In genomic region chr19:4720112-4720511, GRCm38 (mm10) we compare ENCODE assay signal across 18 mouse cellular contexts. TPM values are rescaled to one million over a fixed set of nuclear protein-coding genes. Genes with fewer than 3 reads are reported as not detected.
DNase-seq lines count a peak whose midpoint lies in the region; ATAC-seq and TF ChIP-seq lines count a peak whose summit lies in the region.
"Had no signal": no experiment of that assay in that cellular context is flagged by ENCODE, and none has a peak within 500 bp of the region (broad histone marks: within the 10 kb centered on the region; RNA-seq: fewer than 3 reads in every experiment).

No protein-coding gene starts in this region.

- H3K4me2 ChIP-seq in liver, postnatal 0 days (ENCODE audit: low read depth, low read length), result peak overlapping the region; percentile 58
- no peak overlapping the region for H3K4me2 ChIP-seq in liver, embryonic 11.5 days
- peak overlapping the region; percentile 51 for H3K4me2 ChIP-seq in intestine, embryonic 16.5 days (ENCODE audit: low read depth, low read length)
- H3K4me2 ChIP-seq: hindbrain, embryonic 13.5 days; midbrain, embryonic 15.5 days had no signal

- H3K4me1 ChIP-seq in kidney, adult 2 months (ENCODE audit: control insufficient read depth, insufficient read depth, low read length), result no peaks in the 10 kb centered on the region
- peaks cover 10% of the 10 kb centered on the region for H3K4me1 ChIP-seq in liver, postnatal 0 days (ENCODE audit: insufficient read depth)
- peaks cover 4% of the 10 kb centered on the region; the same call in 1 of the 2 replicates for H3K4me1 ChIP-seq in liver, embryonic 11.5 days (replicated peaks; ENCODE audit: control insufficient read depth, insufficient read depth, low read length)
- peaks cover 81% of the 10 kb centered on the region for H3K4me1 ChIP-seq in E14TG2a.4 (replicated peaks; ENCODE audit: low read depth, low read length)
- H3K4me1 ChIP-seq in intestine, embryonic 16.5 days (ENCODE audit: control insufficient read depth, insufficient read depth, low read length), result peaks cover 8% of the 10 kb centered on the region; the same call in 1 of the 2 replicates

- peak overlapping the region; percentile 50 for H3K4me3 ChIP-seq in kidney, adult 2 months (ENCODE audit: insufficient read depth, low read depth, low read length)
- H3K4me3 ChIP-seq in liver, postnatal 0 days (ENCODE audit: low read depth, low read length), result no peak overlapping the region
- no peak overlapping the region for H3K4me3 ChIP-seq in liver, embryonic 11.5 days (ENCODE audit: low read depth, low read length)
- H3K4me3 ChIP-seq in E14TG2a.4 (replicated peaks; ENCODE audit: low read length), result peak overlapping the region; percentile 73; the same call in 1 of the 2 replicates
- peak overlapping the region; percentile 40 for H3K4me3 ChIP-seq in intestine, embryonic 16.5 days (ENCODE audit: low read length)
- H3K4me3 ChIP-seq: heart, adult 2 months; hindbrain, embryonic 13.5 days; liver, embryonic 13.5 days; midbrain, embryonic 15.5 days had no signal

- no peaks in the 10 kb centered on the region for H3K36me3 ChIP-seq in kidney, adult 2 months (ENCODE audit: control insufficient read depth, insufficient read depth, low read length)
- no peaks in the 10 kb centered on the region for H3K36me3 ChIP-seq in liver, postnatal 0 days (replicated peaks; ENCODE audit: insufficient read depth, low read length)
- H3K36me3 ChIP-seq in liver, embryonic 11.5 days (ENCODE audit: control insufficient read depth, insufficient read depth, low read length), result no peaks in the 10 kb centered on the region
- peaks cover 7% of the 10 kb centered on the region; the same call in 1 of the 2 replicates for H3K36me3 ChIP-seq in E14TG2a.4 (ENCODE audit: insufficient read depth, low read length)
- no peaks in the 10 kb centered on the region for H3K36me3 ChIP-seq in intestine, embryonic 16.5 days (ENCODE audit: control insufficient read depth, insufficient read depth, low read length)
- H3K36me3 ChIP-seq: liver, embryonic 13.5 days had no signal

- TF ChIP-seq POLR2A in kidney, adult 2 months (IDR thresholded peaks at IDR 0.05; ENCODE audit: low read depth, low read length), result no peak

- H3K9me3 ChIP-seq in liver, postnatal 0 days (ENCODE audit: low read length), result no peaks in the 10 kb centered on the region
- no peaks in the 10 kb centered on the region for H3K9me3 ChIP-seq in liver, embryonic 11.5 days (ENCODE audit: control insufficient read depth, low read length)
- H3K9me3 ChIP-seq in E14TG2a.4 (ENCODE audit: low read length), result no peaks in the 10 kb centered on the region
- H3K9me3 ChIP-seq in intestine, embryonic 16.5 days (ENCODE audit: control insufficient read depth, low read length), result no peaks in the 10 kb centered on the region
- H3K9me3 ChIP-seq: hindbrain, embryonic 13.5 days; liver, embryonic 13.5 days; midbrain, embryonic 15.5 days had no signal

- no peak for TF ChIP-seq EP300 in liver, postnatal 0 days (IDR thresholded peaks at IDR 0.05; ENCODE audit: low read depth)

- no peak for DNase-seq in kidney, adult 2 months
- no peak for DNase-seq in kidney, postnatal 25 days
- DNase-seq in liver, postnatal 0 days, result no peak
- no peak for DNase-seq in liver, embryonic 11.5 days (ENCODE audit: low spot score)
- no peak for DNase-seq in embryo, embryonic 11 days
- no peak for DNase-seq in adrenal gland, postnatal 25 days
- DNase-seq: gastrocnemius, postnatal 10 days; heart, adult 2 months; liver, embryonic 13.5 days; retina, postnatal 1 day had no signal

- peak overlapping the region; percentile 85 for H3K27ac ChIP-seq in kidney, adult 2 months (ENCODE audit: insufficient read depth, low read depth, low read length)
- no peak overlapping the region for H3K27ac ChIP-seq in liver, postnatal 0 days (ENCODE audit: low read depth)
- no peak overlapping the region for H3K27ac ChIP-seq in liver, embryonic 11.5 days (ENCODE audit: low read depth, low read length)
- H3K27ac ChIP-seq in intestine, embryonic 16.5 days (ENCODE audit: low read length), result no peak overlapping the region
- H3K27ac ChIP-seq: heart, adult 2 months; hindbrain, embryonic 13.5 days; liver, embryonic 13.5 days; midbrain, embryonic 15.5 days had no signal

- H3K27me3 ChIP-seq in kidney, adult 2 months (replicated peaks; ENCODE audit: control insufficient read depth, insufficient read depth, low read length), result no peaks in the 10 kb centered on the region
- peaks cover under 1% of the 10 kb centered on the region; the same call in 1 of the 2 replicates for H3K27me3 ChIP-seq in liver, postnatal 0 days (ENCODE audit: insufficient read depth, low read length)
- H3K27me3 ChIP-seq in liver, embryonic 11.5 days (replicated peaks; ENCODE audit: control insufficient read depth, insufficient read depth, low read length), result peaks cover 12% of the 10 kb centered on the region
- peaks cover 38% of the 10 kb centered on the region for H3K27me3 ChIP-seq in E14TG2a.4 (ENCODE audit: insufficient read depth, low read length)
- H3K27me3 ChIP-seq in intestine, embryonic 16.5 days (replicated peaks; ENCODE audit: control insufficient read depth, insufficient read depth, low read length), result no peaks in the 10 kb centered on the region
- H3K27me3 ChIP-seq: hindbrain, embryonic 13.5 days; midbrain, embryonic 15.5 days; Patski had no signal

- TF ChIP-seq CTCF in kidney, adult 2 months (conservative IDR thresholded peaks at IDR 0.05; ENCODE audit: insufficient read depth, insufficient read length, low read depth, low read length), result no peak
- TF ChIP-seq CTCF in liver, postnatal 0 days (IDR thresholded peaks at IDR 0.05; ENCODE audit: low read depth), result no peak
- no peak for TF ChIP-seq CTCF in E14TG2a.4 (conservative IDR thresholded peaks at IDR 0.05; ENCODE audit: low read length)

- 80% methylated on average over 15 of the region's 15 CpGs for WGBS in kidney, adult 2 months
- WGBS in liver, postnatal 0 days (ENCODE audit: insufficient replicate concordance), result 81% methylated on average over 15 of the region's 15 CpGs
- 79% methylated on average over 15 of the region's 15 CpGs for WGBS in liver, embryonic 11.5 days
- 77% methylated on average over 15 of the region's 15 CpGs for WGBS in intestine, embryonic 16.5 days

- no peak overlapping the region for H3K9ac ChIP-seq in liver, postnatal 0 days (replicated peaks)
- no peak overlapping the region for H3K9ac ChIP-seq in liver, embryonic 11.5 days (ENCODE audit: low read depth, low read length)
- peak overlapping the region; percentile 58; the same call in 1 of the 2 replicates for H3K9ac ChIP-seq in intestine, embryonic 16.5 days (ENCODE audit: low read depth, low read length)
- H3K9ac ChIP-seq: hindbrain, embryonic 13.5 days; liver, embryonic 13.5 days; midbrain, embryonic 15.5 days had no signal

- no peak for ATAC-seq in liver, postnatal 0 days
- no peak for ATAC-seq in liver, embryonic 11.5 days (replicated peaks; ENCODE audit: low FRiP score)
- no peak for ATAC-seq in intestine, embryonic 16.5 days
- ATAC-seq: activated CD4-positive, CD25-positive, alpha-beta regulatory T cell, adult 4 months; midbrain, embryonic 15.5 days had no signal

RNA-seq across cellular contexts. Expression of gene Sptbn2, which starts 9.1 kb away (rescaled TPM):
- polyA plus RNA-seq in kidney, adult 2 months (2012; rRNA removed), result 11.0 and 12.0 TPM in 2 replicates
- 0.59 and 0.72 TPM in 2 replicates for polyA plus RNA-seq in liver, postnatal 0 days (2015; fragmentation: Nextera tagmentation; extraction: Ambion mirVana)
- 0.75 and 0.97 TPM in 2 replicates for polyA plus RNA-seq in liver, embryonic 11.5 days (2014; fragmentation: Nextera tagmentation; extraction: Ambion mirVana)
- 0.77 and 0.88 TPM in 2 replicates for polyA plus RNA-seq in intestine, embryonic 16.5 days (2015; fragmentation: Nextera tagmentation; extraction: Ambion mirVana)
- total RNA-seq in adrenal gland, postnatal 25 days (2021), result 0.73 and 1.00 TPM in 2 replicates
- total RNA-seq: megakaryocyte, adult 5-6 weeks had no signal

RNA-seq across cellular contexts. Expression of gene Gm960, which starts 21.6 kb away (rescaled TPM):
- 1.1 TPM in 2 replicates for polyA plus RNA-seq in kidney, adult 2 months (2012; rRNA removed)
- polyA plus RNA-seq in liver, postnatal 0 days (2015; fragmentation: Nextera tagmentation; extraction: Ambion mirVana), result 0.21 and 0.33 TPM in 2 replicates
- 0.82 and 2.0 TPM in 2 replicates for polyA plus RNA-seq in liver, embryonic 11.5 days (2014; fragmentation: Nextera tagmentation; extraction: Ambion mirVana)
- polyA plus RNA-seq in intestine, embryonic 16.5 days (2015; fragmentation: Nextera tagmentation; extraction: Ambion mirVana), result 1.1 and 2.1 TPM in 2 replicates
- total RNA-seq in adrenal gland, postnatal 25 days (2021), result 1.7 TPM in 1 of 2 replicates, not detected in the other
- total RNA-seq: adrenal gland, postnatal 14 days; heart, adult 2 months; megakaryocyte, adult 5-6 weeks had no signal
- polyA plus RNA-seq: activated CD4-positive, CD25-positive, alpha-beta regulatory T cell, adult 4 months; heart, adult 2 months; liver, embryonic 13.5 days had no signal

RNA-seq across cellular contexts. Expression of gene Rbm4b, which starts 36.2 kb away (rescaled TPM):
- polyA plus RNA-seq in kidney, adult 2 months (2012; rRNA removed), result 12.8 TPM in 2 replicates
- 14.1 TPM in 2 replicates for polyA plus RNA-seq in liver, postnatal 0 days (2015; fragmentation: Nextera tagmentation; extraction: Ambion mirVana)
- polyA plus RNA-seq in liver, embryonic 11.5 days (2014; fragmentation: Nextera tagmentation; extraction: Ambion mirVana), result 36.0 and 44.0 TPM in 2 replicates
- 38.5 and 41.6 TPM in 2 replicates for polyA plus RNA-seq in intestine, embryonic 16.5 days (2015; fragmentation: Nextera tagmentation; extraction: Ambion mirVana)
- 16.8 and 17.5 TPM in 2 replicates for total RNA-seq in adrenal gland, postnatal 25 days (2021)

Comparison
In these comparisons a context has a peak if more than half of its experiments do, and no peak if none do; other contexts are left out.
1. H3K4me3 ChIP-seq: peak in kidney, adult 2 months (single experiment), E14TG2a.4 (single experiment) and intestine, embryonic 16.5 days (single experiment); none in liver, postnatal 0 days (single experiment) and liver, embryonic 11.5 days (single experiment).